Mouse (Mus musculus) MEL (cell line): ENCODE results near the gene Arhgap40.

Source experiments
- BHLHE40 ChIP-seq: IDR thresholded peaks from 2 replicates; pipeline ENCODE4 v1.6.1; 2012; ENCODE audit warnings: low read depth, mild to moderate bottlenecking, inconsistent platforms, low read length, improper control_type of control experiment, borderline replicate concordance
- CHD2 ChIP-seq: IDR thresholded peaks from 2 replicates; pipeline ENCODE4 v1.6.1; 2011; ENCODE audit warnings: low read length, improper control_type of control experiment
- CTCF ChIP-seq, 3 experiments: IDR thresholded peaks in 2 of 3; conservative IDR thresholded peaks in 1 of 3; 2 replicates each; pipeline ENCODE4 v1.5.1; 2011 to 2012; ENCODE audit warnings: low read length in 3 of 3, low read depth in 2 of 3, mild to moderate bottlenecking in 2 of 3, improper control_type of control experiment in 1 of 3, inconsistent platforms in 1 of 3, mixed read lengths in 1 of 3, moderate library complexity in 1 of 3; ENCODE audit not compliant: control insufficient read depth in 1 of 3, insufficient read depth in 1 of 3, poor library complexity in 1 of 3, severe bottlenecking in 1 of 3
- GATA1 ChIP-seq: IDR thresholded peaks from 2 replicates; pipeline ENCODE4 v1.6.1; 2011; ENCODE audit warnings: low read depth, low read length, improper control_type of control experiment
- HCFC1 ChIP-seq: IDR thresholded peaks from 2 replicates; pipeline ENCODE4 v1.6.1; 2012; ENCODE audit warnings: low read depth, mild to moderate bottlenecking, inconsistent platforms, low read length, improper control_type of control experiment, moderate library complexity
- MYB ChIP-seq: IDR thresholded peaks from 2 replicates; pipeline ENCODE4 v1.6.1; 2011; ENCODE audit warnings: mild to moderate bottlenecking, low read depth, low read length, improper control_type of control experiment
- NRF1 ChIP-seq: IDR thresholded peaks from 2 replicates; pipeline ENCODE4 v1.6.1; 2014; ENCODE audit warnings: low read depth, mild to moderate bottlenecking, inconsistent platforms, low read length, improper control_type of control experiment, moderate library complexity; ENCODE audit not compliant: poor library complexity, insufficient read depth, severe bottlenecking
- POLR2AphosphoS5 ChIP-seq: IDR thresholded peaks from 2 replicates; pipeline ENCODE4 v1.6.1; 2012; ENCODE audit warnings: low read depth, borderline replicate concordance, mild to moderate bottlenecking, inconsistent platforms, low read length, moderate library complexity, mixed read lengths
- TAL1 ChIP-seq: IDR thresholded peaks from 2 replicates; pipeline ENCODE4 v1.6.1; 2012; ENCODE audit warnings: mild to moderate bottlenecking, inconsistent platforms, low read length, moderate library complexity, mixed read lengths
- USF2 ChIP-seq, 2 experiments: IDR thresholded peaks; 2 replicates each; pipeline ENCODE4 v1.6.1; 2011 to 2012; ENCODE audit warnings: improper control_type of control experiment in 2 of 2, low read length in 2 of 2, borderline replicate concordance in 1 of 2, inconsistent platforms in 1 of 2, low read depth in 1 of 2, mild to moderate bottlenecking in 1 of 2; ENCODE audit not compliant: insufficient read depth in 1 of 2
- ZKSCAN1 ChIP-seq: IDR thresholded peaks from 2 replicates; pipeline ENCODE4 v1.6.1; 2012; ENCODE audit warnings: low read depth, mild to moderate bottlenecking, inconsistent platforms, low read length, improper control_type of control experiment, moderate library complexity
- ZMIZ1 ChIP-seq: IDR thresholded peaks from 2 replicates; pipeline ENCODE4 v1.6.1; 2012; ENCODE audit warnings: low read depth, mild to moderate bottlenecking, inconsistent platforms, low read length, improper control_type of control experiment, moderate library complexity

GRCm38 (mm10) chr2:158519800-158520199, 7.2 kb downstream of the Arhgap40 start:
- TF ChIP-seq USF2 (IDR thresholded peaks at IDR 0.05; ENCODE audit: borderline replicate concordance in 1 of 2, insufficient read depth in 1 of 2, low read depth in 1 of 2, low read length in 2 of 2) = no peak
- no peak for TF ChIP-seq CHD2
- TF ChIP-seq TAL1 = no peak
- TF ChIP-seq ZKSCAN1 = no peak
- TF ChIP-seq ZMIZ1 = no peak
- no peak for TF ChIP-seq NRF1
- no peak for TF ChIP-seq CTCF (IDR thresholded peaks at IDR 0.05 in 2 of 3, conservative IDR thresholded peaks at IDR 0.05 in 1 of 3; ENCODE audit: control insufficient read depth in 1 of 3, insufficient read depth in 1 of 3, low read depth in 2 of 3, low read length in 3 of 3, poor library complexity in 1 of 3, severe bottlenecking in 1 of 3)
- no peak for TF ChIP-seq BHLHE40
- no peak for TF ChIP-seq POLR2AphosphoS5
- no peak for TF ChIP-seq MYB
- no peak for TF ChIP-seq GATA1
- no peak for TF ChIP-seq HCFC1
